Mouse (Mus musculus) megakaryocyte-erythroid progenitor cell, adult 5-6 weeks (primary cell): ENCODE measurements around the gene Gfod1. TPM values are rescaled to one million over a fixed set of nuclear protein-coding genes. Genes with fewer than 3 reads are reported as not detected.

Experiments used
- ATAC-seq: replicated peaks from 2 replicates; pipeline ENCODE4 v1.8.0; 2016; ENCODE audit warnings: mild to moderate bottlenecking, inconsistent platforms; ENCODE audit not compliant: severe bottlenecking, poor library complexity, low FRiP score, low TSS enrichment
- total RNA-seq, 2 experiments: library from RNA; stranded (forward) in 1 of 2; stranded (reverse) in 1 of 2; fragments of 200-1000, 215-1000 nt in 1 of 2; fragments of >200 nt in 1 of 2; fragmentation: Nextera tagmentation in 1 of 2; gene quantifications; 2 replicates each; pipeline ENCODE4 v1.2.3; 2014 to 2017

Gene Gfod1
- total RNA-seq, 2 experiments from 2014 or later = 0.42 to 1.6 TPM

- ATAC-seq = no peak
Measured at GRCm38 (mm10) chr13:43236630-43237029, 67.3 kb downstream of the Gfod1 start.

- ATAC-seq = peak; percentile 58
Measured at GRCm38 (mm10) chr13:43235982-43236381, 68.0 kb downstream of the Gfod1 start.

GRCm38 (mm10) chr13:43235586-43235910 lies 68.4 kb downstream of the Gfod1 start:
- peak; percentile 89 for ATAC-seq

GRCm38 (mm10) chr13:43234869-43235585 lies 68.9 kb downstream of the Gfod1 start:
- ATAC-seq = 0 out of 2 replicates have a peak, but pooled peaks have one; percentile 8

GRCm38 (mm10) chr13:43233331-43233730 lies 70.6 kb downstream of the Gfod1 start:
- ATAC-seq = no peak

- ATAC-seq = no peak
Measured at GRCm38 (mm10) chr13:43231965-43232860, 71.8 kb downstream of the Gfod1 start.

- ATAC-seq = no peak
Measured at GRCm38 (mm10) chr13:43230842-43231241, 73.1 kb downstream of the Gfod1 start.

GRCm38 (mm10) chr13:43230238-43230637 lies 73.7 kb downstream of the Gfod1 start:
- ATAC-seq = no peak

- ATAC-seq = peak; percentile 72; the same call in 1 of the 2 replicates
Measured at GRCm38 (mm10) chr13:43229767-43230166, 74.2 kb downstream of the Gfod1 start.

GRCm38 (mm10) chr13:43228141-43228540 lies 75.8 kb downstream of the Gfod1 start:
- no peak for ATAC-seq

- ATAC-seq = no peak
Measured at GRCm38 (mm10) chr13:43226041-43226440, 77.9 kb downstream of the Gfod1 start.

GRCm38 (mm10) chr13:43225161-43225560 lies 78.8 kb downstream of the Gfod1 start:
- ATAC-seq = no peak

GRCm38 (mm10) chr13:43222084-43222483 lies 81.9 kb downstream of the Gfod1 start:
- no peak for ATAC-seq

GRCm38 (mm10) chr13:43221290-43221689 lies 82.7 kb downstream of the Gfod1 start:
- no peak for ATAC-seq

- no peak for ATAC-seq
Measured at GRCm38 (mm10) chr13:43220635-43221034, 83.3 kb downstream of the Gfod1 start.

- no peak for ATAC-seq
Measured at GRCm38 (mm10) chr13:43218764-43219163, 85.2 kb downstream of the Gfod1 start.

- no peak for ATAC-seq
Measured at GRCm38 (mm10) chr13:43218284-43218683, 85.7 kb downstream of the Gfod1 start.

GRCm38 (mm10) chr13:43217686-43218085 lies 86.3 kb downstream of the Gfod1 start:
- no peak for ATAC-seq

GRCm38 (mm10) chr13:43217059-43217458 lies 86.9 kb downstream of the Gfod1 start:
- no peak for ATAC-seq

- ATAC-seq = no peak
Measured at GRCm38 (mm10) chr13:43215994-43216706, 87.8 kb downstream of the Gfod1 start.
